Mouse (Mus musculus) ovary, postnatal 14 days (tissue): ENCODE results near the gene Iqschfp.

Source experiments
- DNase-seq: peaks from one replicate; pipeline ENCODE4 v3.0.0; 2022; ENCODE audit warnings: low spot score

Iqschfp gene

GRCm38 (mm10) chr3:68527182-68527581, 635.1 kb downstream of the Iqschfp start:
- no peak for DNase-seq

GRCm38 (mm10) chr3:68531908-68532307, 639.9 kb downstream of the Iqschfp start:
- no peak for DNase-seq

DNA sequence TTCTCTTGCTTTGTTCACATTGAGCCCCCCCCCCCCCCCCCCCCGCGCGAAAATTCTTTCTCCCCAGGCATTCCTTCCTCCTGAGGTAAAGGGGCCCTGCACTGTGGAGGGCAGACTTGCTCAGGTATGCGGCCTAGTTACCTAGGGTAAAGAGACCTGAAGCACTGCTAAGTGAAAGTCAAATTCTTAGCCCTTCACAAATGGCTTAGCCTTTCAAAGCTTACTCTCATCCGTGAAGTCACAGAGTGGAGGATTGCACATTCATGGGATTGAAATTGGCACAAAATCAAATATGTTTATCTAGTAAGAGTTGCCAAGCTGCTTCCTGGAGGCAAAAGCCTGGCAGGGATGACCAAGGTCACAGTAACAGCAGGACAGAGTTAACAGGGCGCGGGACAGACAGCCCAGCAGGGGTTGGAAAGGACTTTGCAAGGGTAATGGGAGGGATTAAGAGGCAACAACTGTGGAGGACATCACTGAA, 642.6 kb downstream of the Iqschfp start:
- DNase-seq: no peak

DNA sequence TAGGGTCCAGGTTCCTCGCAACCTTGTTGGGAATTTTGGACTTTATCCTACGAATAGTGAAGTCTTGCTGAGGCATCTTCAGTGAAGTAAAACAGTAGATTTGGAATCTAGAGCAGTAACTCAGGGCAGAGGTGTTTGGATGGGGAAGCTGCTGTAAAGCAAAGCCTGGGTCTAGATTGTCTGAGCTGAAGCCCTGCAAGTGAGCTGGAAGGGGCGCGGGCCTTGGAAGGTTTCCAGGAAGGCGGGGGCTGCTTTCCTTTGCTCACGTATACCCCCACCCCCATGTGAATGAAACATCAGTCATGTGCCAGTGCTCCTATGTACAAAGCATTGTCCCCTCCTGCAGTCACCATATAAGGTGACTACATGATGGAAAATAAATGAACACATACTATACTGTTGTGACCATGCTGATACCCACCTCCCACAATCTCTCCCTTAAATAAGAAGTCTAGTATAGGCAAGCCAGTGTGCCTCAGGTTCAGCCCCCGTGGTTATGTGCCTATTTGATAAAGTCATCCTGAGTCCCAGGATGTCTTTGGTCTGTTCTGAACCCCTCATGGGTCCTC, 643.2 kb downstream of the Iqschfp start:
- DNase-seq: no peak

GRCm38 (mm10) chr3:68536071-68536470, 644.0 kb downstream of the Iqschfp start:
- no peak for DNase-seq

GRCm38 (mm10) chr3:68541688-68542087, 649.7 kb downstream of the Iqschfp start:
- DNase-seq: no peak

- peak; percentile 32 for DNase-seq
Observed at GRCm38 (mm10) chr3:68542944-68543501, 651.0 kb downstream of the Iqschfp start.

DNA sequence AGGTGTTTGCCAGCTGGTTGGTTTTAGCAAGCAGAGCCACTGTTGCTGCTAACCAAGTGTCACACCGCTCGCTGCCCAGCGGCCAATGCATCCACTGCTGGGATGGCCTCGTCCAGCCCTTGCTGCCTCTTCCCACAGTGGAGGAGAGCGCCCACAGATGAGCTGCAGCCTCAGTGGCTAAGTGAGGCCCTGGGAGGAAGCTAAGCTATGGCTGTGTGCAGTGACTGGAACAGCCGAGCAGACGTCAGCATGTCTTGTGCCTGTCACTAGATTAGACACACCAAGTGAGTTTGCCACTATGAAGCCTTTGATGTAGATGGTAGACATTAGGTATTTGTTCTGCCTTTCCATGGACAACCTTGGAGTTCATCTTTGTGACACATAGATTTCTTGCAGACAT, 652.8 kb downstream of the Iqschfp start:
- DNase-seq: no peak

GRCm38 (mm10) chr3:68545898-68546297, 653.9 kb downstream of the Iqschfp start:
- no peak for DNase-seq

DNA sequence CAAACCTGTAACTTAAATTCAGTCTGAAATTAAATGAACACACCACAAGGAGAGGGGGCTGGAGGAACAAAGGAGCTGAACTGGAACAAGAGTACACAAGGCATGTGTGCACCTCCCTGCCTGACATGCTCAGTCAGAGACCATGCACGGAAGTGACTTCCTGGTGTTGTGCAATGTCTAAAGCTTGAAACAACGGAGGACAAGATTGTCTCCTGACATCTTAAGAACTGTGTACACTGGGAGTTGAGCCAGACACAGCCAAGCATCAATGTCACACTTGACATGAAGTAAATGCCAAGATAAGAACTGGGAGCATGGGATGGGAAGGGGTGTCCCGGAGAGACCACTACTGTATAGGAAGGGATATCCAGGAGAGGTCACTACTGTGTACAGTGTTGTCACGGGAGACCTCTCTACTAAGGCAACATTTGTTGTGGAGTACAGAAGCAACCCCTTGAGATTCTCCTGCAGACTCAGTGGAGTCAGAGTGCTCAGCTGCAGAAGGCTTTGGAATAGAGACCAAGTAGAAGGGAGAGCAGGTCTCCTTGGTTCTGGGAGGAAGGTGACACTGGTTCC, 663.1 kb downstream of the Iqschfp start:
- DNase-seq: no peak

DNA sequence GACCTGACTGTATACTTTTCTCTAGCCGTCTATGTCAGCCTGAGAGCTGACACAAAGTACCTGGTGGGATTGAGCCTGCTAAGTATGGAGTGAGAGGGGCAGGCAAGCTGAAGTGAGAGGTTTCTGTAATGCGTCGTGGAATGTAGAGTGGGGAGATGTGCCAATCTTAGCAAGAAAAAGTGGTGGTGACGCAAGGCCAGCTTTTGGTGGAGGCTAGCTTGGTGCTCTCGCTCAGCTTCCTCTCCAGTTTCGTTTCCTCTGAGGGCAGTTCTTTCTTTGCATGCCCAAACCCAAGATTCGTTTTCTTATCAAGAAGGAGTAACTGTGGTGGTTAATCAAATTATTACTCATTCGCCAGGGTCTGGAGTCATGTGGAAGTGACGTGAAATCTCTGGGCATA, 664.9 kb downstream of the Iqschfp start:
- DNase-seq: no peak

DNA sequence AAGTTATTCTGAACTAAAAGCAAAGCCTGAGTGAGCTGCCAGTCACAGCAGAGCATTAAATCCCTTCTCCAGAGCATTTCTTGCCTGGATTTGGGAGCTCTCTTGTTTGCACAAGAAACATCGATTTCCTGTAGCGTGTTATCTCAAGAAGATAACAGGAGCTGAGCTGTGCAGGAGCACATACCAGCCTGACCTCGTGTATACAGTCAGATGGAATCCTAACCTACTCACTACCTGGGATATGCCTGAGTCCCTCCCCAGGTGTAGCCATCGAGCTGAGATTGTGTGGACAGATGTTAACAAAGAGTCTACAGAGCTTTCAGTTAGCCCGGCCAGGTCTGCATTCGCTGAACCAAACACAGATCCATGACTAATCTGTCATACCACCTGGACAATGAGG, 666.7 kb downstream of the Iqschfp start:
- no peak for DNase-seq

DNA sequence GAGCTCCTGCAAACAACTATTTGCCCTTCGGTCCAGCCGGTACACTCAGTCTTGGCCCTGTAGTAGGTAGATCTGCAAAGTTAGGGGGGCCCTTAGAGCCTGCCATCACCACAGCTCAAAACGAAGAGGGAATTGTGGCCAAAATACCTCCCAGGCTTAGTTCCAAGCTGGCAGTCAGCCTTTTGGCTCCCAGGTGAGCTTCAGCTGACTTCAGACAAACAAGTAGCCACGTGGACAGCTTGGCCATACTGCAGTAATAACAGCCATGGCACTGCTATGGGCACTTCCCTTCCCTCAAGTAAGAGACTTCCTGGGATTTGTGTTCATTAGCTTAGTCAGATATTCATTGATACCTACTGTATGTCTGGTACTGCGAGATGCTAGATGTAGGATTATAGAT, 668.0 kb downstream of the Iqschfp start:
- no peak for DNase-seq

- no peak for DNase-seq
Observed at GRCm38 (mm10) chr3:68562838-68563237, 670.8 kb downstream of the Iqschfp start.

DNA sequence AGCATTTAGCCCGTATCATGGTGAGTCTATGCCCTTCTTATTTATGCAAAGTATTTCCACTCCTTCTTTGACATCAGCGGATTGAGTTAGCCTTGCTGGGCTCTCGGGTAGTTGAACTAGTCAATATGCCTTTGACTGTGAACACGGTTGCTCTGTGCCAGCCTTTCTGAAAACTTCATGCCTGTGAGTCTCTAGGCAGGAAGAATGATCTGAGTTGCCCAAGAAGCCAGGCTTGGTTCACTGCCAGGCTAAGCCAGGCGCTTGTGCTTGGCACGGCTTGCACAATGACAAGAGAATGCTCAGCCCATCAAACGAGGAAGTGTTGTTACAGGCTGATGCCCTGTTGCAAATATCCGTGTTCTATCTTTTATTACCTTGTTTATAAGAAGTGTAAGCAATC, 671.9 kb downstream of the Iqschfp start:
- DNase-seq: no peak

DNA sequence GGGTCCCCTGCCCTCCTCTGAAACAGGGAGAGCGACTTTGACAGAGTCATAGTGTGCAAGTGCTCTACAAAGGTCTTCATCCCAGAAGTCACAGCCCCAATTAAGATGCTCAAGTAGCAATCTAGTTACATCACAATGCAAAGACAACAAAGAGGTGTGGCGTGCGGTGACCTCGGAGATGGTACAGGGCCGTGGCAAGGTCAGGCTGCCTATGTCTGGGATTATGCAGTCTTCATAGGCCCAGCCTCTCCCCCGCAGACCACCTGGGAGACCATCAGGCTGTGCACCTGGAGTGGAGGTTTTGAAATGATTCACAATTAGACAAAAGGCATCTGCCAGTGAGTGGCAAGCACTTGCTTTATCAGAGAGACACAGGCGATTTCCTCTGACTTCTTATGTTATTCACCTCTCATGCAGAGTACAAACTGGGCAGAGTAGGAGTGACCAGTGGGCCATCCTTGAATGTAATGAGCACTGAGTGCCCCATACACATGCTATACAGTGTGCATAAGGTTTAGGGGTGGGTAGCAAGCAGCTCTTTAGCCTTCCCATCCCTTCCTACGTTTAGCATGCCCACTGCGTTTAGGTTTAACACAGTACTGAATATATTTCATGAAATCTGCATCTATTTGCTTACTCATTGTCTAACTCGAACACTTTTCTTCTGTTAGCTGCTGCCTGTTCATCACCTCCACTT, 673.1 kb downstream of the Iqschfp start:
- DNase-seq: no peak

DNA sequence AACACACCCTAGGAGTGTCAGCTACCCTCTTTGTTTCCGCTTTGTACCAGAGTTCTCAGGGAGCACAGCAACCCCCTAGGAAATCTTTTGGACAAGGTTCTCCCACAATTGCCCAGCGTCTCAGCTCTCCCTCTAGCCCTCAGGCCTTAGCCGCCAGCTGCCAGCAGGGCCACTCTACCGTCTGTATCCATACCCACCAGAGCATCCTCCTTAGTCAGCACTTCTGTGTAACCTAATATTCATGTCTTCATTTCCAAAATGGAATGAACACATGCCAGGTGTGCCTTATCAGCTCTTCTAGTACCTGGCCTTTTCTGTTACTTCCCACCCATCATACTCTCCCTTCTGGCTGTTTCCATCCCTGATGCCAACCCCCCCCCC, 673.6 kb downstream of the Iqschfp start:
- no peak for DNase-seq

GRCm38 (mm10) chr3:68567581-68567980, 675.5 kb downstream of the Iqschfp start:
- no peak for DNase-seq

DNA sequence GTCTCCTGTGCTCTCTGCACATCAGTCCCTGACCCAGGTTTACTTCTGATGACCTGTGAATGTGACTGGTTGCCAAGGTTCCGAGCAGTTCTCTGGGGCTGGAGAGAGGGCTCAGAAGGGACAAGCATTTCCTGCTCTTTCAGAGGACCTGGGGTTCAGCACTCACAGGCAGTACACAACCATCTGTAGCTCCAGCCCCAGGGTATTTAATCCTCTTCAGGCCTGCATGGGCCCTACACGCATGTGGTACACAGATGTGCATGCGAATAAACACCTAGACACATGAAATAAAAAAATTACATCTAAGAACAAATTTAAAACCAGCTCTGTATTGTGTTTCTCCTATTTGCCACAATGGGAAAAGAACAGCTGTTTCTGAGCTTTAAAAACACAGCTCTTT, 676.1 kb downstream of the Iqschfp start:
- no peak for DNase-seq

GRCm38 (mm10) chr3:68568716-68569115, 676.7 kb downstream of the Iqschfp start:
- no peak for DNase-seq

- DNase-seq: no peak
Observed at GRCm38 (mm10) chr3:68570319-68570718, 678.3 kb downstream of the Iqschfp start.

- no peak for DNase-seq
Observed at GRCm38 (mm10) chr3:68572249-68573225, 680.5 kb downstream of the Iqschfp start.
